Comparison of ENCODE assay signal across 10 mouse cellular contexts in the genomic region with DNA sequence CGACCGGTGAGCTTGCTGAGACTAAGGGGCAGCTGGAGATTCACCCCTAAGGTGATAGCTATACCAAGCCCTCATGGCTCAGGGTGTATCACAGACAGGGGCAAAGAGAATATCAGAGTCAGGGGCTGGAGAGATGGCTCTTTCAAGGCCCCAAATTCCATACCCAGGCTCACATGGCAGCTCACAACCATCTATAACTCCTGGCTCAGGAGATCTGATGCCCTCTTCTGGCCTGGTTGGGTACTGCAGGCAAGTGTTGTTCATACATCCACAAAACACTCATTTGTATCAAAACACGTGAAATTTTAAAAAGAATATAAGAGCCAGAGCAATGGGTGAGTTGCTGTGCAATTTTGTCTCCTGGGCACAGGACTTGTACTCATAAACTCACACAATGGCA. TPM values are rescaled to one million over a fixed set of nuclear protein-coding genes. Genes with fewer than 3 reads are reported as not detected.
DNase-seq lines count a peak whose midpoint lies in the region; ATAC-seq lines count a peak whose summit lies in the region.
"Had no signal": no experiment of that assay in that cellular context is flagged by ENCODE, and none has a peak within 500 bp of the region (broad histone marks: within the 10 kb centered on the region; RNA-seq: fewer than 3 reads in every experiment).

No protein-coding gene starts in this region.

- H3K4me2 ChIP-seq in embryonic facial prominence, embryonic 11.5 days (ENCODE audit: low read depth, low read length) = no peak overlapping the region
- H3K4me2 ChIP-seq: limb, embryonic 13.5 days; stomach, embryonic 15.5 days had no signal

- H3K9me3 ChIP-seq in embryonic facial prominence, embryonic 11.5 days (replicated peaks; ENCODE audit: control insufficient read depth, low read length) = no peaks in the 10 kb centered on the region
- H3K9me3 ChIP-seq: limb, embryonic 13.5 days; stomach, embryonic 15.5 days had no signal

- 83% methylated on average over 3 of the region's 3 CpGs for WGBS in embryonic facial prominence, embryonic 11.5 days

- no peak overlapping the region for H3K4me3 ChIP-seq in embryonic facial prominence, embryonic 11.5 days (ENCODE audit: low read depth, low read length)
- H3K4me3 ChIP-seq: limb, embryonic 13.5 days; stomach, embryonic 15.5 days had no signal

- no peak for ATAC-seq in embryonic facial prominence, embryonic 11.5 days (replicated peaks; ENCODE audit: insufficient number of reproducible peaks, low FRiP score, low TSS enrichment, low read depth)
- ATAC-seq in megakaryocyte progenitor cell, adult 5-6 weeks (replicated peaks; ENCODE audit: poor library complexity) = peak; percentile 55; the same call in 1 of the 2 replicates

- H3K9ac ChIP-seq in embryonic facial prominence, embryonic 11.5 days (replicated peaks; ENCODE audit: low read length) = no peak overlapping the region
- H3K9ac ChIP-seq: limb, embryonic 13.5 days; stomach, embryonic 15.5 days had no signal

- no peak overlapping the region for H3K27ac ChIP-seq in embryonic facial prominence, embryonic 11.5 days (replicated peaks; ENCODE audit: low read depth, low read length)
- H3K27ac ChIP-seq: limb, embryonic 13.5 days; stomach, embryonic 15.5 days had no signal

- DNase-seq in heart, postnatal 4 days = peak; percentile 42
- no peak for DNase-seq in heart, postnatal 25 days (ENCODE audit: low spot score)
- DNase-seq in urinary bladder, postnatal 14 days (ENCODE audit: low spot score) = peak; percentile 18
- DNase-seq in urinary bladder, postnatal 4 days (ENCODE audit: low spot score in 2 of 2) = no peak
- peak; percentile 22 for DNase-seq in embryonic facial prominence, embryonic 11.5 days (ENCODE audit: low spot score)
- DNase-seq in MN1 (ENCODE audit: low spot score) = no peak
- no peak for DNase-seq in urinary bladder, adult 2 months (ENCODE audit: low spot score)

- no peaks in the 10 kb centered on the region for H3K4me1 ChIP-seq in embryonic facial prominence, embryonic 11.5 days (ENCODE audit: control insufficient read depth, insufficient read depth, low read length)
- H3K4me1 ChIP-seq: limb, embryonic 13.5 days; stomach, embryonic 15.5 days had no signal

- intact Hi-C loops in heart, postnatal 25 days (cut with DNase I) = no loop called here

- no peaks in the 10 kb centered on the region for H3K36me3 ChIP-seq in embryonic facial prominence, embryonic 11.5 days (replicated peaks; ENCODE audit: control insufficient read depth, insufficient read depth, low read depth, low read length)
- H3K36me3 ChIP-seq: limb, embryonic 13.5 days; stomach, embryonic 15.5 days had no signal

- H3K27me3 ChIP-seq in embryonic facial prominence, embryonic 11.5 days (ENCODE audit: control insufficient read depth, insufficient read depth, low read length) = no peaks in the 10 kb centered on the region
- H3K27me3 ChIP-seq: limb, embryonic 13.5 days; stomach, embryonic 15.5 days had no signal

RNA-seq across cellular contexts. Expression of a gene that starts 17.3 kb away (rescaled TPM):
- total RNA-seq in heart, postnatal 4 days (2021) = 1 to 10 TPM; 5.1 to 5.6 TPM
- 1 to 10 TPM; 3.3 to 3.8 TPM for total RNA-seq in heart, postnatal 25 days (2021)
- polyA plus RNA-seq in embryonic facial prominence, embryonic 11.5 days (2014; fragmentation: Nextera tagmentation; extraction: Ambion mirVana) = 3.0 and 5.5 TPM in 2 replicates
- total RNA-seq in megakaryocyte progenitor cell, adult 5-6 weeks (2015) = 0.15 TPM in 1 of 2 replicates, not detected in the other
- total RNA-seq in megakaryocyte progenitor cell, adult 5-6 weeks (2017) = not detected in 2 replicates
- 12.8 and 13.0 TPM in 2 replicates for polyA plus RNA-seq in urinary bladder, adult 2 months (2012; rRNA removed)

Comparison
In these comparisons a context has a peak if more than half of its experiments do, and no peak if none do; other contexts are left out.
1. DNase-seq: peak in heart, postnatal 4 days (single experiment), urinary bladder, postnatal 14 days (single experiment) and embryonic facial prominence, embryonic 11.5 days (single experiment); none in heart, postnatal 25 days (single experiment), urinary bladder, postnatal 4 days (0 of 2), MN1 (single experiment) and urinary bladder, adult 2 months (single experiment).